Mouse (Mus musculus): ENCODE data around the gene Cxadr.
"Not testable (repeated sequence)": the region's sequence is repeated elsewhere in the genome, so short reads cannot be mapped to it uniquely, and the experiment has no call there.

The Cxadr gene

DNA sequence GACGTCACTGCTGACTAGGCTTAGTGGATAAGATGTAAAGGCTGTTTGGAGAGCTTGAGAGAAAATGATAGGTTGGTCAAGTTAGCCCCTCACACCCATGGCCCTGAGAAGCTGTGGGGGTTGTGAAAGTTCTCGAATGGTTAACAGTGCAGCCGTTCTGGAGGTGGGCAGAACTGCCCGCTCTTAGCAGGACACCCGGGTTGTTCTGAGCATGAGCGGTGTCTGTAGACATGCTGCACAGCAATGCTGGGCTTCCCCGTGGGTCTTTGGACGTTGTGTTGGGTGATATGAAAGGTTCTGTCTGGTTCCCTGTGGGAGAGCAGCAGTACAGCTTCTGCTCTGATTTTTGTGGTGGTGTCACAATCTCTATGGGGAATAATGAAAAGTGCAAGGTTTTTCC is 5.3 kb downstream of the Cxadr start:
- no peak for DNase-seq (ENCODE audit: low spot score in 2 of 2)

DNA sequence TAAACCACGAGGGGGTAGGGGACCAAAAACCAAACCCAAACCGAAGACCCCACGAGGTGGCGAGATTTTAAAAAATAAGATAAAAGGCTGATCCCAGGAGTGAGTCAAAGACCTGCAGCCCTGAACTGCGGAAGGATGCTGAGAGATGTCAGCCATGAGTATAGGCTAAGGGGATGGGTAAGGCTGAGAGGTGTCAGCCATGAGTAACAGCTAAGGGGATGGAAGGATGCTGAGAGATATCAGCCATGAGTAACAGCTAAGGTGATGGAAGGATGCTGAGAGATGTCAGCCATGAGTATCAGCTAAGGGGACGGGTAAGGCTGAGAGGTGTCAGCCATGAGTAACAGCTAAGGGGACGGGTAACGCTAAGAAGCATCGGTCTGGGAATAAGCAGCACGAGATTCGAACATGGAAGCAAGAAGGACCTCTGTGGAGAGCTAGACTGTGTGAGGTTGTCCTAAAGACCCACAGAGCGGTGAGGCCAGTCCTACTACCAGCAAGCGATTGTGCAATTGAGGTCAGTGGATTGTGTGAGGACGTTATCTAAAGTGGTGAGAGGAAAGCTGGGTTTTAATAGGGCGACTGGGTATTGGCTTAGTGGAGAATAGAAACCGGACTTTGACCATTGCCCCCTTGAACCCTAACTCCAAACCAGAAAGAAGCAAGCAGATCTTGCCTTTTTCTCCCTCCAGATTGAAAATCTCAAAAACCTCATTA is 6.3 kb downstream of the Cxadr start:
- DNase-seq (ENCODE audit: low spot score in 2 of 2), result no peak

DNA sequence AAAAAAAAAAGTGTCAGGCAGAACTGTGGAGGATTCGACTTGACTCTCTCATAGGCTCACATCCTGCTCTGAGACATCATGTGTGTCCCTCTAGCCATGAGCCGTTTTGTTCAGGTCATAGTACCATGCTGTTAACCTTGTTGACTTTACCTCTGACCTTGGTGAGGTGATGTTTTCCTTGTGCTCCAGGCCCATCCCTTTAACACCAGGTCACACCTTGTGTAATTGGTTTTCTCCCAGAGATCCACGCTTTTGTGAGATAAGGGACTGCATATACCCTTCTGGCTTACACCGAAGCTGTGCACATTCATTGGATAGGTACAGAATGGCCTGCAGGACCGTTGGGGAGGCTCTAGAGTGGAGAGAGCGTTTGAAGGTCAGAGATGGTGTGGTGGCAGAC is 8.0 kb downstream of the Cxadr start:
- no peak for DNase-seq (ENCODE audit: low spot score in 2 of 2)

DNA sequence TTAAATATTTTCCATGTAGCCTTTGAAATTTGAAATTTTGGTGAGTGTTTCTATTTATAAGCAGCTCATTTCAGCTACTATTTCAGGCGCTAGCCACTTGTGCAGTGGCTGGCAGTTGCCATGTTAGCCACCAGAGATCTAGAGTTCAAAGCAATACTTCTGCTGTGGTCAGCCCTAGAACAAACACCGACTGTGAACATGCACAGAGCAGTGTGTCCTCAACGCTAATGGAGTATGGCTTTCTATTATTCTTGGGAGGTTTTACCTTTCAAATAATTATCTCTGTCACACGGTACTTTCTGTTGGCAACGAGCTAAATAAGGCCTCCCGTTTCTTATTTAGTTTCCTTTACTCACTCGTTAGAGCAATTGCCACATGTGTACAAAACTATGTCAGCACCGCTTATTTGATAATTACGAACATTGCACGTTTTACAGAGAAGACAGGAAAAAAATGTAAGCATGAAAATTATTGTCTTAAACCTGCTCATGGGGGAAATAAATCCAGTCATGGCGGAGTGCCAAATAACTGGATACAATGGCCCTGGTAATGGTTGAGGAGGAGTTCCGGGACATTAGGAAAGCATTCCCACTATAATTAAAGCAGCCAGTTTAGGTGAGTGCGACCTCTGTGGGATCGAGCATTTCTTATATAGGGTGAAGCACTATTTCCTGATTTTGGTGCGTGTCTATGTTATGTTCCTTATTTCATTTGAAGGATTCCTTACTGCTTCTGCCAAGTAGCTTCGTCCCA is 12.0 kb downstream of the Cxadr start:
- no peak for DNase-seq (ENCODE audit: low spot score in 2 of 2)

DNA sequence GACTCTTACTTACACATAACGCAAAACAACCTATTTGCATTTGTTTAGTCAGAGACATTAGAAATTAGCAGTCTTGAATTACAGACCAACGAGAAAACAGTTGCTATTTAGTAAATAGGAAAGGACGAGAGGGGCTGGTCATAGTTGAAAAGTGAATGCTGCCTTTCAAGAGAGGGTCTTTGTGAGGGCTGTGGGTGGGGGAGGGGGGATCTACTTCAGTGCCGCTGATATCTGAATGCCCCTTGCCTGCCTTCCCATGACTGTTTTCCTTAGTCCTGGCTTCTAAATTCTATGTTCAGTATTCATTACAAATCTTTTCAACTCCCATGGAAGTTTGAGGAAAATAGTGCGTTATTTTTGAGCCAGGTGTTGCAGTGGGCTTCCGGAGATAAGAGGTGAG is 12.7 kb downstream of the Cxadr start:
- no peak for DNase-seq (ENCODE audit: low spot score in 2 of 2)

DNA sequence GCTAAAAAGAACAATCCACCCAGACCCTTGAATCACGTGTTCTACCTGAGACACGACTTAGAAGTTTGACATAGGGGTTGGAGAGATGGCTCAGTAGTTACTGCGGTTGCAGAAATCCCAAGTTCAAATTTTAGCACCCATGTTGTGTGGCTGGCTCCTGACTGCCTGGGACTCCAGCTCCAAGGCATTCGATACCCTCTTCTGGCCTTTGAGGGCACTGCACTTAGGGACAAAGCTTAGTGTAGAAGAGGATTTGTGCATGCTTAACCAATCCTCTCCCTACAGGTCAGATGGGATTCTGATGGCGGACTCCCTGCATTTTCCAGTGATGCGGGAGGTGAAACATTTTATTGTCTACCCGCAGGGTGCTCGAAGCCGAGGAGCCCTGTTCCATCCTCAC is 15.6 kb downstream of the Cxadr start:
- DNase-seq (ENCODE audit: low spot score in 2 of 2), result peak in 1 of 2 experiments; percentile 10

DNA sequence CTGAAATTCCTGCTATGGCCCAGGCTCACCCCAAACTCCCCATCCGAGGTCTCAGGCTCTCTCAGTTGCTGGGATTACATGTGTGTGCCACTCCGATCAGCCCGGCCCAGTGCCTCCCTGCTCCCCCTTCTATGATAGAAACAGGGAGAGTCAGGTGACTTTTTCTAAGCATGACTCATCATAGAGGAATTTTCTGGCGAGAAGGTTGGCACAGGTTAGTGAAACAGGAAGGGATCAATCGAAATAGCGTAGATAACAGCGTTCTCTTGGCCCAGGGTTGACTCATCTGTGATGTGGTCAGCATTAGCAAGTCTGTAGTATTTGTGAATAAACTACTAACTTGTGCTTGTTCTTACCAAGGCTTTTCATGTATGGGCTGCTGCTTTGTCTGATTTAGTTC is 16.7 kb downstream of the Cxadr start:
- no peak for DNase-seq (ENCODE audit: low spot score in 2 of 2)

DNA sequence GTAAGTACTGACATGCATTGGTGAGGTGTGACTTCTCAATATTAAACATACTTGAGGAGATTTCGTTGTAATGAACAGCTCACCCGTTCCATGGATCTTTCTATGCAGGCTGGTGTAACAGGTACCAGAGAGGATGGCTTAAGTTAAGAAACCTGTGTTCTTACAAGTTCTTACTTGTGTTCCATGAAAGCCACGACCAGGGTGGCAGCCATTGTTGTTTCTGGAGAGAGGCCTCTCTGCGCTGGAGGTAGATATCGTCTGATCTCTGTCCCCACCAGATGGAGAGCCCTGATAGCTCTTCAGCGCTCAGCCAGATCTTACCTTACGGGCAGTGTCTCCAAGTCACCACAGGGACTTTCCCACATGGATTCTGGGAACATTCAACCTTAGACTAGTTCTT is 18.4 kb downstream of the Cxadr start:
- DNase-seq (ENCODE audit: low spot score in 2 of 2), result no peak

DNA sequence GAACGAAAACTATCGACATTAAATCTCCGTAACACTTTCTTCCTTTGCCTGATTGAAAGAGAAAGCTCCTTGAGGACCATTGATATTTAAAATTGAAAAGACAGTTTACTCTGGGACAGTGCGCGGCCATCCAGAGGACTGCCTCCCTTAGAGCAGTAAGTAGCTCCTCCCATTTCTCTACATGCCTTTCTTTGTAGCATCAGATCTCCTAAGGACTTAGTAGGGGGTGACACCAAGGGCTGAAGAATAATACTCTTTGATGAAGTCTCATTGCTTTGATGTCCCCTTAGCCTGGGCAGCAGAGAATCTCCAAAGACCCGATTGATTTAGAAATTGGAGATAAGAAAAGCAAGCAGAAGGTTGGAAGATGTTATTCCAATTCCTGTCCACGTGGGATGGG is 20.3 kb downstream of the Cxadr start:
- DNase-seq (ENCODE audit: low spot score in 2 of 2), result no peak

DNA sequence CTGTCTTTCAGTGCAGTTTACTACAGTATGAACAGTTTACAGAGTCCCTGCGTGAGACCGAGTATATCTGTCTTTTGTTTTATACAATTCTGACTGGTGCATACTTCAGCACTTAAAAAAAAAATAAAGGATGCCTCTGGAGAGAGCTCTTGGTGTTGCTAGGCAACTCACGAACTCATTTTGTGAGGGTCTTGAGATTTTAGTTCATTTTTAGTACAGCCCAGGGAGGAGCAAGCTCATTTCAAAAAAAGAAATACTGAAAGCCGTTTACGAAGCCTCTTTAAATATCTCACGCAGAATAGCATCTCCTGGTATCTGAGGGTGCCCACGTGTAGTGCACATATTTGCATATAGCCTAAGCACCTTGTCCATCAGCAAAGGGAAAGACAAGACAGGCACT is 20.9 kb downstream of the Cxadr start:
- no peak for DNase-seq (ENCODE audit: low spot score in 2 of 2)

DNA sequence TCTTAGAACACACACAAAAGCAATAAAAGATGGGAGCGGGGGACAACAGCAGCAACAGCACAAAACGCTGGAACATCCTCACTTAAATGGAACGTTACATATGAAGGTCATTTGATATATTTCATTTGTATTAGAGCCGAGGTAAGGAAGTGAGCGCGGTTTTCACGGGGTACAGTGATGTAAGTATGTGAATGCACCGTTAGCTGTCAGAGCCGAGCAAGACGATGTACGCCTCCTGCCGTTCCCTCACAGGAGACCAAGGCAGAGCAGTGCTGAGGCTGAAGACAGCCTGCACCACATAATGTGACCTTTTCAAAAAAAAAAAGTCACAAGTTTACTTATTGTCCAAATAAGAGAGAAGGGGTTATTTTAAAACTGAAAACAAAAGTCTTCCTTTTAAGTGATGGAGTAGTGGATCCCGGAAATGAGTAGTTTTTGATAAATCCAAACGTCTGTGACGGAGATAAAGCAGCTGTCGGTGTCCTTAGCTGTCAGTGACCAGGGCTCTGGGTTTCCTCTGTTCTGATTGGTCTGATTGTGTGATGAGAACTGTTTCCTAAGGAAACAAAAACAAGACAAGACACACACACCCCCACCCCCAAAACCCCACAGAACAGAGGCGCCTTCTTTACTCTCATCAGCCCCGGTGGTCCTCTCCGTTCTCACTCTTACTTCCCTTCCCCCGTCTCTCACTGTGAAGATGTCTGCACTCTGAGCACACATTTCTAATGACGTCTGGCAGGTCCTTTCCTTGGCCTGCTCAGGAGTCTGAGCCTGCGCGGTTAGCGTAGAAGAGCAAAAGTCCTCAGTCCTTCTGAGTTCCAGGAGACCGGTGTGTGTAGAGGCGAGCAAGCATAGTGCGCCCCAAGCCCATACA is 24.9 kb downstream of the Cxadr start:
- DNase-seq (ENCODE audit: low spot score in 2 of 2), result no peak

DNA sequence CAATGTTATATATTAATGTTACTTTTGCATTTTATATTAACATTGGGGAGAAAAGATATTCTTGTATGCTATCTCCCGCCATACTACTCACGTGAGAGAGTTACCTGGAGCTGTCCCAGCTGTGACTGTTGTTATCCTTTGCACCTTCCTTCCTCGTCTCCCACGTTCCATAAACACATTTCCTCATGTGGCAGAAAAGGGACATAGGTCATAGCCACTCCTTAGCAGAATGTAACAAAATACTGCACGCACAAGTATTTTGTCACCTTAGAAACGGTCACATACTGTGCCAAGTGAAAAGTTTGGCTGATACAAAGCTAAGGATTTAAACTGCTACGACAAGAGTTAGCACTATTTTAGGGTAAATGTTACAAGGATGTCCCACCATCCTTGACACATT is 26.3 kb downstream of the Cxadr start:
- no peak for DNase-seq (ENCODE audit: low spot score in 2 of 2)

DNA sequence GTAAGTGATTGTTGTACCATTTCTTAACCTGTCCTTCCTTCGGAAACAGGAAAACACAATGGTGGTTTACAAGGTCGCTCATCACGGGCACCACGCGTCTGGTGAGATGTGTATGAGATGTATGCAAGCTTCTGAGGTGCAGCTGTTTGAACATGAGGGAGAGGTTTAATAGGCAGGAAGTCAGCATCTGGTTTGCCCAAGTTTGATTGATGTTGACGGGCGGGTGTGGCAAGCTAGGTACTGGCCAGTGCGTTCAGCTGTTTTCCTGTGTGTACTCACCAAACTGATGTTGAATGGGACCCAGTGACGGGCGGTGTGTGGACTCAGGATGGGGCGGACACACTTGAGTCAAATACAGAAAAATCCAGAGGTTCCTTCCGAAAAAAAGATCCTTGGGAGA is 26.7 kb downstream of the Cxadr start:
- no peak for DNase-seq (ENCODE audit: low spot score in 2 of 2)

DNA sequence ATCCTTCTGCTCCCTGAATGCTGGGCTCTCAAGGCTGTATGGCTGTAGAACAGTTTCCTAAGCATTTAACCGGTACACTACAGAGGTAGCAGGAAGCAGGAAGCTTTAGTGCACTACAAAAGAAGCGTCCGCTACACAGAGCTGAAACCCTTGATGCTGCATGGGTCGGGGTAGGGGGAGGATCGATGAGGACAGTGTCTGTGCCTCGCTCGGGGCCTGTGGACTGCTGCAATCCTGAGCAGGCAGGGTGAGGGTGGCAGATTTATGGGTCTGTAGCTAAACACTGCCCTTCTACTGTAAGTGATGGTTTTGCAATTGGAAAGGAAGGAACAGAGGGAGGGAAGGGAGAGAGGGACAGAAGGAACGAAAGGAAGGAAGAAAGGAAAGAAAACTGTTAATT is 35.9 kb downstream of the Cxadr start:
- DNase-seq (ENCODE audit: low spot score in 2 of 2), result no peak

DNA sequence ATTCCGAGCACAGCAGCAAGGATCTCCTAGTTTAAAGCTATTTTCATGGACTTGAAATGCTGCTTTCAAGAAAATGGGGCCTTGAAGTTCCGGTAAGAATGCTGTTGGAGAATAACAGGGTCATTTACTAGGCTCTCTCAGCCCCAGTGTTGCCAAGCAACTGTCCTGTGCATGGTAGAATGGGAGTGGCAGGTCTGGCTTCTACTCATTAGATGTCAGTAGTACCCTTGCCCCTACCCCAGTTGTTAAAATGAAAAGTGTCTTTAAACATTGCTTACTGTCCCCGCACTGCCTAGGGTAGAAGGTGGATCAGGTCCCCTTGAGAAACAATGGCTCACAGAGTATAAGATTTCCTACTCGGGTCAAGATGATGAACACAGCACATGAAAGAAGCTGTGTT is 40.1 kb downstream of the Cxadr start:
- no peak for DNase-seq (ENCODE audit: low spot score in 2 of 2)

DNA sequence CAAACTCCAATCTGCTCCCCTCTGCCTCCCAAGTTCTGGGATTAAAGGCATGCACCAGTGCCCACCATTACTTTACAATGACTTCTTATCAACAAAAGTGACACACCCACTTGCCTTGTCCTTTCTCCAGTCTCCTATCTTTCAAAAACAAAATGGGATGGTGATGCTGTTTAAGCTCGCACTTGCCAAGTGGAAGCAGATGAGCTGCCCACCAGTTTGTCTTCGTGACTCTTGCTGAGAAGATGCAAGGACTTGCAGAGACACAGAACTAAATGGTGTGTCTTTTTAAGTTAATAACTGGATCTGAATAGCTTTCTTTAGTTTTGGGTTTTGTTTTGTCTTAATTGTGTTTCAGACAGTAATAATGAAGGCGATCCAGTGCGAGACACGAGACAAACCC is 41.5 kb downstream of the Cxadr start:
- DNase-seq (ENCODE audit: low spot score in 2 of 2), result no peak

DNA sequence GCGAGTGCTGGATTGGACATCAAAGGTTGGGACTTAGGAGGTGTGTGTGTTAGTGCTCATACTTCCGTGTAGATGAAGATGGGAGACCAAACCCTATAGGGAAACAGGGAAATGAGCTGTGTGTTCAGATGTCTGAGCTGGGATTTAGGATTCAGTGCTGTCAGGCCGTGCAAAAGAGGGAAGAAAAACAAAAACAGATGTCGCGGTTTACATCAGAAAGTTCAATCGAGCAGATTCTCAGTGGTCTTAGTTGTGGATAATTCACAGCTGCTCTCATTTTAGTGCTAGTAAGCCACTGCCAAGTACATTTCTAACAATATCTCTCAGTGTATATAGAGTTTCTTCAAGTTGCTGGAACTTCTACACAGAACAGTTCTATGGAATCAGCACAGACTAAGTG is 42.5 kb downstream of the Cxadr start:
- no peak for DNase-seq (ENCODE audit: low spot score in 2 of 2)

DNA sequence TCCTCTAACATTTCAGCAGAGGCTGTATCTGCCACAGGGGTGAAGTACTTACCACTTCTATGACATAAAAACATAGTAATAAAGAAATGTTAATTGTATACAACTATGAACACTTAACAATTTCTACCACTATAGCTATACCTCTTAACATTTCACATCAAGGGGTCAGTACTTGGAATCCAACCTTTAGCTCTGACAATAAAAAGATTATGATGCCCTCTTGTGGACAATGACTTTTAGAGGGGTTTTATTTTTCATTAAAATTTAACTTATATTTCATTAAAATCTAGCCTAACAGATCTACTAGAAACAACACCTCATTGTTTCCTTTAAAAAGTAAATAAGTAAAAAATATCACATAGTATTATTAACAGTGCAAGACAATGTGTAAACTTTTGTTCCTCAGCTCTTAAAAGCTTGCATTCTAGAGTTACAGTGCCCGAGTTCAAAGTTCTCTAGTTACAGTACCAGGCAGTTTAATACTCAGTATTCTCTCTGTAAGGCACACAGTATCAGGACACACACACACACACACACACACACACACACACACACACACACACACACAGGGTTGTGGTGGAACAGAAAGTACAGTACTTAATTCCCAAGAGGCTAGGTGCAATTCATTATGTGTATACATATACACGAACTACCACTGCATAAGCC is 45.5 kb downstream of the Cxadr start:
- no peak for DNase-seq (ENCODE audit: low spot score in 2 of 2)

DNA sequence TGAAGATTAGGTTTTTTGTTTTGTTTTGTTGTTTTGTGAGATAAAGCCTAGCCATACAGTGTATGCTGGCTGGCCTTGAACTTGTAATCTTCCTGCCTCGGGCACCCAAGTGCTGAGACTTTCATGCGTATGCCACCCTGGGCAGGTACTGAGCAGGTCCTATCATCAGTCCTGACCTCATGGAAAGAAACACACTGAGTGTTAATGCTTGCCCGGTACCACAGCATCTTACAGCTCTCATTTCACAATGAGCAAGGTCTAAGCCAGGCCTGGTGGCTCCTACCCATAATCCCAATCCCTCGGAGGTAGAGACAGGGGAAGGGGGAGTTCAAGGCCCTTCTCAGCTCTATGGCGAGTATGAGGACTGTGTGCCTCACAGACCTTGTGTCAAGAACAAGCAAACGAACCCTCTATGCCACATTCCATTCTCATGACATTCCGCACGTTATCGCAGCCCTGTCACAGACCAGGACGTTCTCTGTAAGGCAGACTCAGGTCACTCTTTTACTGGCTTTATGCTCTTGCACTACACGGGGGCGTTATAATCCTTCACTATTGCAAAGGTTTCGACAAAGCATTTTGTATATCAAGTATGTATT is 46.1 kb downstream of the Cxadr start:
- no peak for DNase-seq (ENCODE audit: low spot score in 2 of 2)

DNA sequence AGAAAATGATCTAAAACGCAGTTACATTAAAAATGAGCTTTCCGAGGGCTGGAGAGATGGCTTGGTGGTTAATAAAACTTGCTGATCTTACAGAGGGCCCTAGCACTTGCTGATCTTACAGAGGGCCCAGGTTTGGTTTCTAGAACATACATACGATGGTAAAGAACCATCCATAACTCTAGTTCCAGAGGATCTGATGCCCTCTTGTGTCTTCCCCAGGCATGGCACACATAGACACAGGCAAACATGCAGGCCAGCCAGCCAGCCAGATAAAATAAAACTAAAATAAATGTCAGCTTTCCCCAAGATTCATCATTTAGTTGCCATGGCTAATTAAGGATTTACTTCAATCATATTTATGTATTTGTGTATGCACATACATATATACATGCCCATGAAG is 56.5 kb downstream of the Cxadr start:
- no peak for DNase-seq (ENCODE audit: low spot score in 2 of 2)

DNA sequence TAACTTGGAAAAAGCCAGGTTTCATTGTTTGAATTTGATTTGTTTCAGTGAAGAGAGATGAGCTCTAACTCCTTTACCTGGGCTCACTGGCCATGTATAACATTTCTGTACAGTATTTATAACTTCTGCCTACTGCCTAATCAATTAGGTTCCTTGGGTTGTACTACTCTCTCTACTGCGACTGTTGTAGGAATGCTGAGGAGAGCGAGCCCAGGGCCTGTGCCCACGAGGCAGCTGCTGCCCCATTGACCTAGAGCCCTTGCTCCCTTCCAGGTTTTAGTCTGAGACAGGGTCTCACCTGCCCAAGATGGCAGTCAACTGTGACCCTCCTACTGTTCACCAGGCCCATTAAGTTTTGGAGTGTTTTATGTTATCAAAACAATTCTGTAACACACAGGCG is 60.2 kb downstream of the Cxadr start:
- no peak for DNase-seq (ENCODE audit: low spot score in 2 of 2)

DNA sequence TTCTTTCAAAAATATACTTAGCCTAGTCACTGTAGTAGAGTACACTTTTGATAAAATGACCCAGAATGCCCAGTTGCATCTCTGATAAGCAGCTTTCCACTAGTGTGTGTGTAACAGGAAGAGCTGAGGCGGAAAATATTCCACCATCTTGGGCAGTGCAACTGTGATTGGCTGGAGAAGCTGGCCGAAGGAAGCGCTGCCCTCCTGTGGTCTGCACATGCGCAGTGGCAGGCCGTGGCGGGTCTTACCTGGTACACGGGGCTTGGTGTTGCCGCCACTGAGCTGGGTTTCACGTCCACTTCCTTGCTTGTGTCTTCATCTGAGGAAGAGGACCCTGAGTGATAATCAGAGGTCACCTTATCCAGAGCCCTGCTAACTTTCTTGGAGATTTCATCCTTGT is 63.3 kb downstream of the Cxadr start:
- not testable (repeated sequence) for DNase-seq (ENCODE audit: low spot score in 2 of 2)

All from spleen, postnatal 14 days (tissue).